Mouse (Mus musculus): Measurements from ENCODE around the gene Rnf2. TPM values are rescaled to one million over a fixed set of nuclear protein-coding genes. Genes with fewer than 3 reads are reported as not detected.

Gene Rnf2
- polyA plus RNA-seq, 1 experiment from 2014 or later = 94.1 TPM

DNA sequence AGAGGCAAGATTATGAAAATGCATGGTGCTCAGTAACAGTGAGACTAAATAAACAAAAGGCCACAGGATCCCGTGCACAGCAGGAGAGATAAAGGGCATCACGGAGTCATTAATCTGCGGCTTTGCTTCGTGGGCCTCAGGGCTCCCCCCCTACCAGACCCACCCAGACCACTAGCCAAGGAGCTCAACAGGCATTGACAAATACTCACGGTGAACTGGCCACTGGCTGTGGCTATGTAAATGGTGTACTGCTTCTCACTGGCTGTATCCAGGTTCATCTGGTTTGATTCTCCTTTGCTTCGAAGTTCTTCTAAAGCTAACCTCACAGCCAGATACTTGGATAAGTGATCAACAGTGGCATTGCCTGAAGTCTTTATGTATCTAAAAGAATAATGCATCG is 29.3 kb downstream of the Rnf2 start:
- peaks cover 65% of the 10 kb centered on the region for H3K36me3 ChIP-seq (ENCODE audit: control insufficient read depth, insufficient read depth, low read length)
- no peaks in the 10 kb centered on the region for H3K4me1 ChIP-seq (ENCODE audit: control insufficient read depth, insufficient read depth, low read length)
- H3K9ac ChIP-seq (replicated peaks; ENCODE audit: low read depth, low read length) = no peak overlapping the region
- no peak for ATAC-seq (ENCODE audit: insufficient number of reproducible peaks, insufficient read depth, low FRiP score, low read depth)
- H3K9me3 ChIP-seq (ENCODE audit: control insufficient read depth, low read depth, low read length) = no peaks in the 10 kb centered on the region
- no peak overlapping the region for H3K27ac ChIP-seq (ENCODE audit: low read length)
- H3K27me3 ChIP-seq (ENCODE audit: control insufficient read depth, insufficient read depth, low read length) = no peaks in the 10 kb centered on the region
- H3K4me2 ChIP-seq (replicated peaks; ENCODE audit: low read depth, low read length) = no peak overlapping the region
- H3K4me3 ChIP-seq (ENCODE audit: low read depth, low read length) = no peak overlapping the region
- WGBS = 53% methylated on average over 7 of the region's 7 CpGs

DNA sequence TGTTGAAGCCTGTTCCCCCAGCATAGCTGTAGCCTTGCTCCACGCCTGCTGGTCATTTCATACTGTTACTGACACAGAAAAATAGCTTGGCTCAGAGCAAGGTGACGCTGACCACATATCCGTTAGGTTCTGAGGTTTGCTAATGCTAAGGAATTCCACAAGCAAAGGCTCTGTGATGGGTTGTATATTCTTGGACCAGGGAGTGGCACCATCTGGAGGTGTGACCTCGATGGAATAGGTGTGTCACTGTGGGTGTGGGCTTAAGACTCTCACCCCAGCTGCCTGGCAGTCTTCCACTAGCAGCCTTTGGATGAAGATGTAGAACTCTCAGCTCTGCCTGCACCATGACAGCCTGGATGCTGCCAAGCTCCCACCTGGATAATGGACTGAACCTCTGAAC is 34.2 kb downstream of the Rnf2 start:
- no peak overlapping the region for H3K4me3 ChIP-seq (ENCODE audit: low read depth, low read length)
- H3K27ac ChIP-seq (ENCODE audit: low read length) = no peak overlapping the region
- no peak overlapping the region for H3K4me2 ChIP-seq (replicated peaks; ENCODE audit: low read depth, low read length)
- H3K4me1 ChIP-seq (ENCODE audit: control insufficient read depth, insufficient read depth, low read length) = no peaks in the 10 kb centered on the region
- H3K36me3 ChIP-seq (ENCODE audit: control insufficient read depth, insufficient read depth, low read length) = peaks cover 27% of the 10 kb centered on the region
- 80% methylated on average over 4 of the region's 4 CpGs for WGBS
- H3K9me3 ChIP-seq (ENCODE audit: control insufficient read depth, low read depth, low read length) = no peaks in the 10 kb centered on the region
- no peak for ATAC-seq (ENCODE audit: insufficient number of reproducible peaks, insufficient read depth, low FRiP score, low read depth)
- H3K27me3 ChIP-seq (ENCODE audit: control insufficient read depth, insufficient read depth, low read length) = no peaks in the 10 kb centered on the region
- no peak overlapping the region for H3K9ac ChIP-seq (replicated peaks; ENCODE audit: low read depth, low read length)

DNA sequence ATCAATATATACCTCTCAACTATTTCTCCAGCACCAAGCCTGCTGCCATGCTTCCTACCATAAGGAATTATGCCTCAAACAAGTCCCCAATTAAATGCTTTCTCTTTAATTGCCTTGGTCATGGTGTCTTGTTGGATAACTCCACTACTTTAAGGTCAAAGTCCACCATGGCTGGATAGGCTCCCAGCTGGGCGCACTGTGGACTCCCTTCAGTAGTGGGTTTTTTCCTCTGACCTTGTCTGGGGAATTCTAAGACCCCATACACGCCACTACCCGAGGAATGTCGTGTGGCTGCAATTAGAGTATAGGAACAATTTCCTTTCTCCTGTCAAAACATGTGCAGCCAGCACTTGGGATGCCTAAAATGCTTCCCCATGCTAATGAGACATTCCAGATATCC is 35.8 kb downstream of the Rnf2 start:
- 71% methylated on average over 4 of the region's 4 CpGs for WGBS
- Histone ChIP-seq H3K9me3 (ENCODE audit: control insufficient read depth, low read depth, low read length) (no peaks in the 10 kb centered on the region), H3K36me3 (ENCODE audit: control insufficient read depth, insufficient read depth, low read length) (peaks cover 17% of the 10 kb centered on the region), H3K9ac (replicated peaks; ENCODE audit: low read depth, low read length) (no peak overlapping the region), H3K27me3 (ENCODE audit: control insufficient read depth, insufficient read depth, low read length) (no peaks in the 10 kb centered on the region), H3K4me3 (ENCODE audit: low read depth, low read length) (no peak overlapping the region), H3K4me1 (ENCODE audit: control insufficient read depth, insufficient read depth, low read length) (no peaks in the 10 kb centered on the region), H3K27ac (ENCODE audit: low read length) (no peak overlapping the region), H3K4me2 (replicated peaks; ENCODE audit: low read depth, low read length) (no peak overlapping the region)
- no peak for ATAC-seq (ENCODE audit: insufficient number of reproducible peaks, insufficient read depth, low FRiP score, low read depth)

DNA sequence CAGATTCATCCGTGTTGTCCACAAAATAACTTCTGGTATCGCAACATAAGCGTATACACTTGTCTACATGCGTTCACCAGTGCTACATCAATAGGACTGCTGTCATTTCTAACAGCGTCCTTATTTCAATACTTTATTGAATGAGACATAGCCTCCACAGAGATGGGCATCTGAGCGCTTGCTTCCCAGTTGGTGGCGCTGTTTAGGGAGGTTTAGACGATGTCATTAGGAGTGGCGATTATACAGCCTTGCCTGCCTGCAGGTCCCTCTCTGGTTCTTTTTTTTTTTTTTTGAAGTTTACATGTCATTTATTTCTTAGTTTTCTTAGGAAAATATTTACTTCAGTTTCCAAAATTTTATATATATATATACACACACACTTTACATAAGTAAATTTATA is 39.5 kb downstream of the Rnf2 start:
- Histone ChIP-seq H3K4me1 (ENCODE audit: control insufficient read depth, insufficient read depth, low read length) (no peaks in the 10 kb centered on the region), H3K9ac (replicated peaks; ENCODE audit: low read depth, low read length) (no peak overlapping the region), H3K27me3 (ENCODE audit: control insufficient read depth, insufficient read depth, low read length) (no peaks in the 10 kb centered on the region), H3K4me3 (ENCODE audit: low read depth, low read length) (no peak overlapping the region), H3K9me3 (ENCODE audit: control insufficient read depth, low read depth, low read length) (no peaks in the 10 kb centered on the region), H3K27ac (ENCODE audit: low read length) (no peak overlapping the region), H3K4me2 (replicated peaks; ENCODE audit: low read depth, low read length) (no peak overlapping the region), H3K36me3 (ENCODE audit: control insufficient read depth, insufficient read depth, low read length) (peaks cover 23% of the 10 kb centered on the region)
- WGBS = 83% methylated on average over 9 of the region's 9 CpGs
- no peak for ATAC-seq (ENCODE audit: insufficient number of reproducible peaks, insufficient read depth, low FRiP score, low read depth)

DNA sequence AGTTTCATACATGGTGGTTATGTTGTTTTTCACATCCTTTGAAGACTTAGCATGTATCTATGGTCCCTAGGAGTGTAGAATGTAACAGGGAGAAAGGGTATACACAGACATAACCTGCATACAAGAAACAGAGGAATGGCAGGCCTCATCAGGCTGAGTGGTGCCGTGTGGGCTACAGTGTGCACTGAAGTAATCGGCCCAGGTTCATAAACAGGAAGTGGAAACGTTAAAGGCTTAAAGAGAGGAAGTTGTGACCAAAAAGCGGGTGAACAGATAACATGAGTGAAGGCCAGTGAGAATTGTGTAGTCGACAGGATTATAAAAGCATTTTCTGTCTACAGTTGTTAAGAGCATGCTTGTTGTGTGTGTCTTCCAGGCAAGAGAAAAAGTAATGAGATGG is 43.7 kb downstream of the Rnf2 start:
- no peak for ATAC-seq (ENCODE audit: insufficient number of reproducible peaks, insufficient read depth, low FRiP score, low read depth)
- peaks cover 35% of the 10 kb centered on the region for H3K36me3 ChIP-seq (ENCODE audit: control insufficient read depth, insufficient read depth, low read length)
- no peak overlapping the region for H3K27ac ChIP-seq (ENCODE audit: low read length)
- H3K4me1 ChIP-seq (ENCODE audit: control insufficient read depth, insufficient read depth, low read length) = no peaks in the 10 kb centered on the region
- H3K9me3 ChIP-seq (ENCODE audit: control insufficient read depth, low read depth, low read length) = no peaks in the 10 kb centered on the region
- no peak overlapping the region for H3K9ac ChIP-seq (replicated peaks; ENCODE audit: low read depth, low read length)
- no peak overlapping the region for H3K4me2 ChIP-seq (replicated peaks; ENCODE audit: low read depth, low read length)
- WGBS = 73% methylated on average over 5 of the region's 5 CpGs
- no peaks in the 10 kb centered on the region for H3K27me3 ChIP-seq (ENCODE audit: control insufficient read depth, insufficient read depth, low read length)
- H3K4me3 ChIP-seq (ENCODE audit: low read depth, low read length) = no peak overlapping the region

DNA sequence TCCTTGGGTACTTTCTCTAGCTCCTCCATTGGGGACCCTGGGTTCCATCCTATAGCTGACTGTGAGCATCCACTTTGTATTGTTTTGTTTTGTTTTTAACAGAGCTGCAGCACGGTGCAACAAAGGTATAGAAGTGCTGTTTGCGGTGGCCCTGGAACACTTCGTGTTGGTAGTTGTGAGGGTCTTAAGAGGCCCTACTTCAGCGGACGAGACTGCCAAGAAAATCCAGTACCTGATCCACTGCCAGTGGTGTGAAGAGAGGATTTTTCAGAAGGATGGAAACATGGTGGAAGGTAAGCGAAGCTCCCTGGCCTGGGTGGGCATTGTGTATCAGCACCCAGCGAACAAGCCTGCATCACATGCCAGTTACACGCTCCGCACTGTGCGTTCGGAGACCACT is 48.8 kb downstream of the Rnf2 start:
- H3K27ac ChIP-seq (ENCODE audit: low read length) = no peak overlapping the region

DNA sequence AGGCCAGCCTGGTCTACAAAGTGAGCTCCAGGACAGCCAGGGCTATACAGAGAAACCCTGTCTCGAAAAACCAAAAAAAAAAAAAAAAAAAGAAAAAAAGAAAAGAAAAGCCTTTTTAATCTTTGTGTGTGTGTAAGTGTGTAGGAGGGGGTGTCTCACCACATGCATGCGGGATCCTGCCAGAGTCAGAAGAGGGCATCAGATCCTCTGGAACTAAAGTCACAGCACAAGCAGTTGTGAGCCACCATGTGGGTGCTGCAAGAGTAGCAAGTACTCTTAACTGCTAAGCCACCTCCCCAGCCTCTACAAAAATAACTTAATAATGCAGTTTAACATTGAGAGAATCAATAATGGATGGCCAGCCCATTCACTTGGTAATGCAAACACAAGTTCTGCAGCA is 49.9 kb downstream of the Rnf2 start:
- H3K36me3 ChIP-seq (ENCODE audit: control insufficient read depth, insufficient read depth, low read length) = peaks cover 47% of the 10 kb centered on the region
- no peaks in the 10 kb centered on the region for H3K9me3 ChIP-seq (ENCODE audit: control insufficient read depth, low read depth, low read length)
- no peak overlapping the region for H3K9ac ChIP-seq (replicated peaks; ENCODE audit: low read depth, low read length)
- no peaks in the 10 kb centered on the region for H3K4me1 ChIP-seq (ENCODE audit: control insufficient read depth, insufficient read depth, low read length)
- H3K27ac ChIP-seq (ENCODE audit: low read length) = no peak overlapping the region
- H3K27me3 ChIP-seq (ENCODE audit: control insufficient read depth, insufficient read depth, low read length) = no peaks in the 10 kb centered on the region
- ATAC-seq (ENCODE audit: insufficient number of reproducible peaks, insufficient read depth, low FRiP score, low read depth) = no peak
- no peak overlapping the region for H3K4me2 ChIP-seq (replicated peaks; ENCODE audit: low read depth, low read length)
- no peak overlapping the region for H3K4me3 ChIP-seq (ENCODE audit: low read depth, low read length)
- WGBS = 92% methylated on average over 1 of the region's 2 CpGs

More for the DNA sequence above, 48.8 kb downstream of the Rnf2 start:
- ATAC-seq (ENCODE audit: insufficient number of reproducible peaks, insufficient read depth, low FRiP score, low read depth) = no peak
- Histone ChIP-seq H3K4me2 (replicated peaks; ENCODE audit: low read depth, low read length) (no peak overlapping the region), H3K27me3 (ENCODE audit: control insufficient read depth, insufficient read depth, low read length) (no peaks in the 10 kb centered on the region), H3K4me3 (ENCODE audit: low read depth, low read length) (no peak overlapping the region), H3K4me1 (ENCODE audit: control insufficient read depth, insufficient read depth, low read length) (no peaks in the 10 kb centered on the region), H3K9me3 (ENCODE audit: control insufficient read depth, low read depth, low read length) (no peaks in the 10 kb centered on the region), H3K9ac (replicated peaks; ENCODE audit: low read depth, low read length) (no peak overlapping the region), H3K36me3 (ENCODE audit: control insufficient read depth, insufficient read depth, low read length) (peaks cover 41% of the 10 kb centered on the region)
- WGBS = 97% methylated on average over 11 of the region's 11 CpGs

DNA sequence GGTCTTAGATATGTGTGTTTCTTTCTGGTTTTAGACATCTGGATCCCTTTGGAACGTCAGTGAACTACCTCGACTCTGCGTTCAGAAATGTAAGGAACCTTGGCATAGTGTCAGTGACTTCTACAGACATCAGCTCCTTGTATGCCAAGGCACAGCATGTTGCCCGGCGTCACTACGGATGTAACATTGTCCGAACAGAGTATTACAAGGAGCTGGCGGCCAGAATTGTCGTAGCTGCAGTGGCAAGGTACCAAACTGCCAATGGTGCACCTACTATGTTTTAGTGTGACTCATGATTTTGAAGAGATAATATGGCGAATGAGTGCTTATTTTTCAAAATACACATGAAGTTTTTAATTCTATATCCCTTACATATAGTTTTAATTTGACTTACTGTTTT is 50.9 kb downstream of the Rnf2 start:
- ATAC-seq (ENCODE audit: insufficient number of reproducible peaks, insufficient read depth, low FRiP score, low read depth) = no peak
- WGBS = 96% methylated on average over 10 of the region's 10 CpGs
- Histone ChIP-seq H3K4me3 (ENCODE audit: low read depth, low read length) (no peak overlapping the region), H3K27me3 (ENCODE audit: control insufficient read depth, insufficient read depth, low read length) (no peaks in the 10 kb centered on the region), H3K36me3 (ENCODE audit: control insufficient read depth, insufficient read depth, low read length) (peaks cover 54% of the 10 kb centered on the region), H3K9ac (replicated peaks; ENCODE audit: low read depth, low read length) (no peak overlapping the region), H3K4me1 (ENCODE audit: control insufficient read depth, insufficient read depth, low read length) (no peaks in the 10 kb centered on the region), H3K4me2 (replicated peaks; ENCODE audit: low read depth, low read length) (no peak overlapping the region), H3K27ac (ENCODE audit: low read length) (no peak overlapping the region), H3K9me3 (ENCODE audit: control insufficient read depth, low read depth, low read length) (no peaks in the 10 kb centered on the region)

DNA sequence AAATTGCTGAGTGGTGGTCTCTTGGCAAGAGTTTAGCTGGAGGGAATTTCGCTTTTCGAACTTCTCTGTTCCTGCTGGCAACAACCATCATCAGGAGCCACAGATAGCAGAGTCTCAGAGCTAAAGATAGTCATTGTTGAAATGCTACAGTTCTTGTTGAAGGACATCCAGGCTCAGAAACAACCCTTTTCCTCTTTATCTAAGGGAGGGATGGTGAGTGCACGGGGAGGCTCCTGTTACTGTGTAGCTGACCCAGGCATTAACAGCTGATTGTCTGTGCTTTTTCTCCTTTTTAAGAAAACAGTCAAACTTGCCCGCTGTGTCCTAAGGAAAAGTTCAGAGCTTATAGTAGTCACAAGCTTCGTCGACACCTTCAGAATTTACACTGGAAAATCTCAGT is 65.3 kb downstream of the Rnf2 start:
- Histone ChIP-seq H3K9ac (replicated peaks; ENCODE audit: low read depth, low read length) (no peak overlapping the region), H3K27me3 (ENCODE audit: control insufficient read depth, insufficient read depth, low read length) (no peaks in the 10 kb centered on the region), H3K4me3 (ENCODE audit: low read depth, low read length) (no peak overlapping the region), H3K9me3 (ENCODE audit: control insufficient read depth, low read depth, low read length) (no peaks in the 10 kb centered on the region), H3K4me2 (replicated peaks; ENCODE audit: low read depth, low read length) (no peak overlapping the region), H3K36me3 (ENCODE audit: control insufficient read depth, insufficient read depth, low read length) (peaks cover 36% of the 10 kb centered on the region), H3K4me1 (ENCODE audit: control insufficient read depth, insufficient read depth, low read length) (no peaks in the 10 kb centered on the region), H3K27ac (ENCODE audit: low read length) (no peak overlapping the region)
- 74% methylated on average over 6 of the region's 6 CpGs for WGBS
- no peak for ATAC-seq (ENCODE audit: insufficient number of reproducible peaks, insufficient read depth, low FRiP score, low read depth)

Measured in stomach, embryonic 14.5 days (tissue).